ENCODE assay signal across 8 mouse cellular contexts in the genomic region with DNA sequence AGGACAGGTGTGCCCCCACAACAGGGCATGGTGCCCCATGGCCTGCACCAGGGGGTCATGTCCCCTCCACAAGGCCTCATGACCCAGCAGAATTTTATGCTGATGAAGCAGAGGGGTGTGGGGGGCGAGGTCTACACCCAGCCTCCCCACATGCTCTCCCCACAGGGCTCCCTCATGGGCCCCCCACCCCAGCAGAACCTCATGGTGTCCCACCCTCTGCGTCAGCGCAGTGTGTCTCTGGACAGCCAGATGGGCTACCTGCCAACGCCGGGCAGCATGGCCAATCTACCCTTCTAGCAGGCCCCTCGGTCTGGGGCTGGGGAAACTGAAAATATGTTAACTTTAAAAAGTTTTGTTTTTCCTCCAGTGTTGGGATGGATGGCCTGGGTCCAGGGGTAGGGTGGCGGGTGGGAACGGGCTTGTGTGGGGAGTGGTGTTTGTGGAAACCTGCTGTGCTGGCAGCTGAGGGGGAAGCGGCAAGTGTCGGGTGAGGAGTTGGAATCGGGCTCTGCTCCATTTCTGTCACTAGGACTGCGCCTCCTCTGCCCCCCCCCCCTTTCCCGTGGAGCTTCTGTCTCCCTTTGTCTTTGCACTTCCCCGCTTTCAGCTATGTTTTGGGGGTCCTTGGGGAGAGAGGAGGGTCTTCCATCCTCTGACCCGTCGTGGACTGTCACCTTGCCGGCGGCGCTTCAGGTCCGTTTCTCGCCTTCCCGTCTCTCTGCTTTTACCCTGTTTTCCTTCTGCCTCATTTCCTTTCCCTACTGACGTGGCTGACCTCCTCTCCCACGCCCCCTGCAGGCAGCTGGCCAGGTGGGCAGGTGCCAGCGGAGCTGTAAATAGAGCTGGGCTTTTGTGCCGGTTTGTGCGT. TPM values are rescaled to one million over a fixed set of nuclear protein-coding genes. Genes with fewer than 3 reads are reported as not detected.
A peak's percentile ranks its signal among the peaks of the same experiment; 100 is the strongest.
DNase-seq lines count a peak whose midpoint lies in the region; ATAC-seq lines count a peak whose summit lies in the region.

No protein-coding gene starts in this region.

- H3K4me1 ChIP-seq in hindbrain, embryonic 16.5 days (ENCODE audit: control insufficient read depth, insufficient read depth, low read depth, low read length): peaks cover 27% of the 10 kb centered on the region
- H3K4me1 ChIP-seq in megakaryocyte, embryonic 14.5 days: peaks cover 67% of the 10 kb centered on the region

- peaks cover 28% of the 10 kb centered on the region for H3K36me3 ChIP-seq in hindbrain, embryonic 16.5 days (ENCODE audit: control insufficient read depth, insufficient read depth, low read length)
- H3K36me3 ChIP-seq in megakaryocyte, embryonic 14.5 days (replicated peaks; ENCODE audit: low read length): peaks cover 47% of the 10 kb centered on the region

- WGBS in hindbrain, embryonic 16.5 days: 9% methylated on average over 26 of the region's 27 CpGs

- no peaks in the 10 kb centered on the region for H3K27me3 ChIP-seq in hindbrain, embryonic 16.5 days (replicated peaks; ENCODE audit: control insufficient read depth, insufficient read depth, low read length)
- H3K27me3 ChIP-seq in megakaryocyte, embryonic 14.5 days (replicated peaks): peaks cover 3% of the 10 kb centered on the region

- H3K9ac ChIP-seq in hindbrain, embryonic 16.5 days (ENCODE audit: low read depth, low read length): peak overlapping the region; percentile 33

- peak overlapping the region; percentile 49 for H3K4me2 ChIP-seq in hindbrain, embryonic 16.5 days (ENCODE audit: low read length)

- H3K4me3 ChIP-seq in hindbrain, embryonic 16.5 days (ENCODE audit: low read length): peak overlapping the region; percentile 16
- H3K4me3 ChIP-seq in megakaryocyte, embryonic 14.5 days (replicated peaks): peak overlapping the region; percentile 87

- intact Hi-C loops in left cerebral cortex, postnatal 14 days (cut with DNase I): loop anchor here (5.0 kb wide), 1 partner anchor 88 kb away; no protein-coding TSS in a partner anchor

- peak; percentile 90 to 97 for DNase-seq in adrenal gland, adult (ENCODE audit: inconsistent age in 2 of 2, low spot score in 1 of 2)
- DNase-seq in gastrocnemius, adult 8-10 months (ENCODE audit: low spot score in 2 of 2): peak; percentile 83 to 85
- peak; percentile 81 to 90 for DNase-seq in left cerebral cortex, postnatal 14 days (ENCODE audit: low spot score in 2 of 2)
- DNase-seq in right cerebral cortex, adult 2 months (ENCODE audit: low spot score in 2 of 2): peak; percentile 84 to 85
- DNase-seq in urinary bladder, postnatal 10 days (ENCODE audit: low spot score): peak; percentile 79

- H3K27ac ChIP-seq in hindbrain, embryonic 16.5 days (ENCODE audit: low read depth, low read length): peak overlapping the region; percentile 72

- ATAC-seq in common myeloid progenitor, adult 5-6 weeks (replicated peaks; ENCODE audit: low read depth, poor library complexity, severe bottlenecking): peak; percentile 65
- ATAC-seq in hindbrain, embryonic 16.5 days: peak; percentile 31; the same call in 1 of the 2 replicates

- no peaks in the 10 kb centered on the region for H3K9me3 ChIP-seq in hindbrain, embryonic 16.5 days (ENCODE audit: control insufficient read depth, low read length)
- no peaks in the 10 kb centered on the region for H3K9me3 ChIP-seq in megakaryocyte, embryonic 14.5 days

RNA-seq across cellular contexts. Expression of a gene that starts 27.1 kb away (rescaled TPM):
- 3.1 and 5.7 TPM in 2 replicates for total RNA-seq in common myeloid progenitor, adult 5-6 weeks (2017)
- 10 to 100 TPM; 36.4 to 43.8 (median 41.7) TPM for total RNA-seq in gastrocnemius, adult 8-10 months (2022)
- 9.7 and 11.1 TPM in 2 replicates for polyA plus RNA-seq in hindbrain, embryonic 16.5 days (2015; fragmentation: Nextera tagmentation; extraction: Ambion mirVana)
- 10 to 100 TPM; 76.2 to 84.8 TPM for total RNA-seq in left cerebral cortex, postnatal 14 days (2021)
- 11.6 and 16.1 TPM in 2 replicates for polyA plus RNA-seq in megakaryocyte, embryonic 14.5 days (2012; ENCODE audit: insufficient read depth, low replicate concordance)

RNA-seq across cellular contexts. Expression of a gene that starts 52.0 kb away (rescaled TPM):
- total RNA-seq in common myeloid progenitor, adult 5-6 weeks (2017): not detected in 2 replicates
- total RNA-seq in gastrocnemius, adult 8-10 months (2022): not detected
- not detected in 2 replicates for polyA plus RNA-seq in hindbrain, embryonic 16.5 days (2015; fragmentation: Nextera tagmentation; extraction: Ambion mirVana)
- total RNA-seq in left cerebral cortex, postnatal 14 days (2021): not detected
- not detected in 2 replicates for polyA plus RNA-seq in megakaryocyte, embryonic 14.5 days (2012; ENCODE audit: insufficient read depth, low replicate concordance)

RNA-seq across cellular contexts. Expression of a gene that starts 54.9 kb away (rescaled TPM):
- total RNA-seq in common myeloid progenitor, adult 5-6 weeks (2017): not detected in 2 replicates
- total RNA-seq in gastrocnemius, adult 8-10 months (2022): under 1 TPM in 2 of 4 experiments, not detected in 2; 0.29 to 0.54 TPM
- not detected in 2 replicates for polyA plus RNA-seq in hindbrain, embryonic 16.5 days (2015; fragmentation: Nextera tagmentation; extraction: Ambion mirVana)
- not detected for total RNA-seq in left cerebral cortex, postnatal 14 days (2021)
- not detected in 2 replicates for polyA plus RNA-seq in megakaryocyte, embryonic 14.5 days (2012; ENCODE audit: insufficient read depth, low replicate concordance)

Comparison
In these comparisons a context has a peak if more than half of its experiments do, and no peak if none do; other contexts are left out.
1. Peak in every context shown above with its lines: DNase-seq, ATAC-seq, H3K4me3 ChIP-seq and H3K27ac ChIP-seq.